Mouse (Mus musculus) liver, adult 10 weeks (tissue): ENCODE measurements around the gene Btbd35f4. TPM values are rescaled to one million over a fixed set of nuclear protein-coding genes. Genes with fewer than 3 reads are reported as not detected.

Experiments used
- polyA plus RNA-seq: library from polyadenylated mRNA; stranded (reverse); fragments of 350-450 nt; fragmentation: Illumina TruSeq; extraction: RNeasy Lipid Tissue Mini Kit (QIAGEN cat#74804); gene quantifications from one replicate; pipeline ENCODE4 v1.2.3, GENCODE M21; 2014; ENCODE audit warnings: low read depth, low replicate concordance

Gene Btbd35f4
- not detected for polyA plus RNA-seq

DNA sequence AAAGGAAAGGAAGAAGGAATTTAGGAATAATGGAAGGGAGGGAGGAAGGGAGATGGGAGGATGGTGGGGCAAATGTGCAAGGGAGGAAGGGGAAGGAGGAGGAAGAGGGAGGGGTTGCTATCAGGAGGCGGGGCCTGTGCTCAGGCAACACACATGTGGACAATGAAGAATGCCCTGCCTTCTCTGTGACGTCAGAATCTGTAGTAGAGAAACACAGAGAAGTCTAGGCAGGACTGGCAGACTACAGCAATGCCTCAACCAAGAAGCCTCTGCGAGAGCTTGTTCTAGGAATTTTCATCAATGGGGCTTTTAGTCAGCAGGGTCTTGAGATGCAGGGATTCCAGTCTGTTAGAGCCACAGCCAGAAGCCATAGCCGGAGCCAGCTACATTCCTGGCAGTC is at the start of gene Btbd35f4:
Gene Btbd35f4 (plus strand): TSS at position 301 of the 400 bp plus-strand sequence.

Other genes with a start within 250 kb of the Btbd35f4 start
- gene Btbd35f27, start 151.6 kb downstream of the Btbd35f4 start, polyA plus RNA-seq = not detected